Mouse (Mus musculus): ENCODE measurements around the gene Casq2. TPM values are rescaled to one million over a fixed set of nuclear protein-coding genes. Genes with fewer than 3 reads are reported as not detected.

Casq2 gene
- polyA plus RNA-seq, 1 experiment: 0.64 TPM

DNA sequence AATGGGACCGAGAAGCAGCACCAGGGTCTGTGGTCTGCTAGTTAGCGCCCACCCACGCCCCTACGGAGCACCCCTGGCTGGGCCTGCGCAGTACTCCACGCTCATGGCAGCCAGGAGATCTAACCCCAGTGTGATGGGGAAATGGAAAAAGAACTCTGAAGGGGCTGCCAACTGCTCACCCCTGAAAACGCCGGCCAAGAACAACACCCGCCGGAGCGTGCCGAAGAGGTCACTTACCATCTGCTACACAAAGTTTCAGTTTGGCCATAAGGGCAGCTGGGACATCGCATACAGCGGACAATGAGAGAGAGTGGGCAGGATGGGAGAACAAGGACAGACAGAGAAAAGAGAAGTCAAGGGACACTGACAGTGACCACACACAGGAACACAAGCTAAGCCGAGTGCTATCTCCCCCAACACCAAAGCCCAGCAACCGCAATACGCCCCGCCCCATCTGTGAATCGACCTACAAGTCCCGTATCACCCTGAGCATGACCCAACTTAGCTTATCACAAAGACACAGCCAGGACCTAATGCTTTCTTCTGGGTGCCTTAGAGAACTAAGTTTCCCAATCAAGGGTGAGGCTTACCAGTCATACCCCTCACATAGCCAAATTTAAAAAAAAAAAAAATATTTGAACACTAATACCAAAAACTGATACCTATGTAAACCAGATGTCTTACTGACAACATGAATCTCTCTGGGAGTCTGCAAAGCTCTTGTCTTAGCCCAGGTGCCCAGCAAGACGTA lies 79.5 kb downstream of the Casq2 start:
- peaks cover 6% of the 10 kb centered on the region for H3K79me3 ChIP-seq (ENCODE audit: low read depth)
- no peak overlapping the region for H3K4me3 ChIP-seq (ENCODE audit: insufficient read depth, poor library complexity, severe bottlenecking)
- H3K36me3 ChIP-seq (ENCODE audit: control insufficient read depth, insufficient read depth): peaks cover 44% of the 10 kb centered on the region
- no peaks in the 10 kb centered on the region for H3K27me3 ChIP-seq (ENCODE audit: control insufficient read depth, insufficient read depth, insufficient read length)
- no peak overlapping the region for H3ac ChIP-seq (ENCODE audit: control insufficient read depth, insufficient read length, low read depth)
- TF ChIP-seq CTCF (IDR thresholded peaks at IDR 0.05; ENCODE audit: control insufficient read depth, insufficient read depth, insufficient read length): no peak
- no peak for TF ChIP-seq MYOG (IDR thresholded peaks at IDR 0.05; ENCODE audit: control insufficient read depth, extremely low read depth, insufficient read length)
- no peak for TF ChIP-seq CEBPB (IDR thresholded peaks at IDR 0.05; ENCODE audit: low read depth)
- no peak for TF ChIP-seq FOSL1 (IDR thresholded peaks at IDR 0.05; ENCODE audit: insufficient read depth, low read length, poor library complexity, severe bottlenecking)
- H3K79me2 ChIP-seq (ENCODE audit: control insufficient read depth, insufficient read depth): peaks cover 20% of the 10 kb centered on the region

DNA sequence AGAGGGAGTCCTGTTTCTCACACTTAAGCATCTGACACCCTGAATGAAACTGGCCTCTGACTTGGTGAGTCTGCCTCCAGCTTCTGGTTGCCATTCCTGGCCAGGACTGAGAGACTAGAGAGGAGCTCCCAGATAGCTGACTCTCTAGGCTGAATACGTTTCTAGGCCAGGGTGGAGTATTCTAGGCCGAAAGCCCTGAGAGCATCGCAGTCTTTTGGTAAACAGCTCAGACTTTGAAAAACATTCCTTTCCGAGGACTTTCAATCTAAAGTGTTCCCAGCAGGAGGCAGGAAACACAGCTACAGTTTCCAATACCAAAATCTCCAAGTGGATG lies 80.0 kb downstream of the Casq2 start:
- no peak overlapping the region for H3ac ChIP-seq (ENCODE audit: control insufficient read depth, insufficient read length, low read depth)
- peaks cover 6% of the 10 kb centered on the region for H3K79me3 ChIP-seq (ENCODE audit: low read depth)
- no peak overlapping the region for H3K4me3 ChIP-seq (ENCODE audit: insufficient read depth, poor library complexity, severe bottlenecking)
- no peaks in the 10 kb centered on the region for H3K27me3 ChIP-seq (ENCODE audit: control insufficient read depth, insufficient read depth, insufficient read length)
- no peak for TF ChIP-seq MYOG (IDR thresholded peaks at IDR 0.05; ENCODE audit: control insufficient read depth, extremely low read depth, insufficient read length)
- no peak for TF ChIP-seq CTCF (IDR thresholded peaks at IDR 0.05; ENCODE audit: control insufficient read depth, insufficient read depth, insufficient read length)
- no peak for TF ChIP-seq MYOD1 (IDR thresholded peaks at IDR 0.05; ENCODE audit: control insufficient read depth, insufficient read length, low read depth)
- no peak for TF ChIP-seq FOSL1 (IDR thresholded peaks at IDR 0.05; ENCODE audit: insufficient read depth, low read length, poor library complexity, severe bottlenecking)
- TF ChIP-seq MAX (IDR thresholded peaks at IDR 0.05): no peak
- TF ChIP-seq USF1 (IDR thresholded peaks at IDR 0.05; ENCODE audit: low read depth): no peak
- TF ChIP-seq CEBPB (IDR thresholded peaks at IDR 0.05; ENCODE audit: low read depth): no peak
- H3K36me3 ChIP-seq (ENCODE audit: control insufficient read depth, insufficient read depth): peaks cover 39% of the 10 kb centered on the region
- H3K79me2 ChIP-seq (ENCODE audit: control insufficient read depth, insufficient read depth): peaks cover 24% of the 10 kb centered on the region

DNA sequence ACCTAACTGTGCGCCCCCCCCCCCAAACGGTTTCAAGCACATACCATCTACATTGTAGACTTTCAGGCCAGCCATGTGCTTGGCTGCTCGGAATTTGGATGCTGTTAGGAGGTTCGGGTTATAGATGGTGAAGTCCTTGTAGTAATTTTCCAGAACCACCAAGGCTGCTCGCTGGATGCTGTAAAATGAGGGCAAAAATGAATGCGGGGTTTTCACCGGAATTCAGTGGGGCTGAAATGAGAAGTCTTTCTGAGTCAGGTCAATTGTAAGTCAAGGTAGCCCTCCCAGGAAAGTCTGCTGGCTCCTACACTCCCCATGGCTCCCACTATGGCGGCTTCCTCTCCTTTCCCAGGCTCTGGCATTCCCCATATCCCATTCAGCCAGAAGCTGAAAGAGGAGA lies 80.6 kb downstream of the Casq2 start:
- Histone ChIP-seq H3K36me3 (ENCODE audit: control insufficient read depth, insufficient read depth) (peaks cover 33% of the 10 kb centered on the region), H3K79me2 (ENCODE audit: control insufficient read depth, insufficient read depth) (peaks cover 24% of the 10 kb centered on the region), H3K4me3 (ENCODE audit: insufficient read depth, poor library complexity, severe bottlenecking) (no peak overlapping the region), H3K27me3 (ENCODE audit: control insufficient read depth, insufficient read depth, insufficient read length) (no peaks in the 10 kb centered on the region), H3ac (ENCODE audit: control insufficient read depth, insufficient read length, low read depth) (no peak overlapping the region), H3K79me3 (ENCODE audit: low read depth) (peaks cover 8% of the 10 kb centered on the region)
- TF ChIP-seq USF1 (IDR thresholded peaks at IDR 0.05; ENCODE audit: low read depth): no peak
- TF ChIP-seq CTCF (IDR thresholded peaks at IDR 0.05; ENCODE audit: control insufficient read depth, insufficient read depth, insufficient read length): no peak
- no peak for TF ChIP-seq FOSL1 (IDR thresholded peaks at IDR 0.05; ENCODE audit: insufficient read depth, low read length, poor library complexity, severe bottlenecking)
- TF ChIP-seq CEBPB (IDR thresholded peaks at IDR 0.05; ENCODE audit: low read depth): no peak
- TF ChIP-seq MAX (IDR thresholded peaks at IDR 0.05): no peak
- no peak for TF ChIP-seq MYOD1 (IDR thresholded peaks at IDR 0.05; ENCODE audit: control insufficient read depth, insufficient read length, low read depth)
- TF ChIP-seq MYOG (IDR thresholded peaks at IDR 0.05; ENCODE audit: control insufficient read depth, extremely low read depth, insufficient read length): no peak

DNA sequence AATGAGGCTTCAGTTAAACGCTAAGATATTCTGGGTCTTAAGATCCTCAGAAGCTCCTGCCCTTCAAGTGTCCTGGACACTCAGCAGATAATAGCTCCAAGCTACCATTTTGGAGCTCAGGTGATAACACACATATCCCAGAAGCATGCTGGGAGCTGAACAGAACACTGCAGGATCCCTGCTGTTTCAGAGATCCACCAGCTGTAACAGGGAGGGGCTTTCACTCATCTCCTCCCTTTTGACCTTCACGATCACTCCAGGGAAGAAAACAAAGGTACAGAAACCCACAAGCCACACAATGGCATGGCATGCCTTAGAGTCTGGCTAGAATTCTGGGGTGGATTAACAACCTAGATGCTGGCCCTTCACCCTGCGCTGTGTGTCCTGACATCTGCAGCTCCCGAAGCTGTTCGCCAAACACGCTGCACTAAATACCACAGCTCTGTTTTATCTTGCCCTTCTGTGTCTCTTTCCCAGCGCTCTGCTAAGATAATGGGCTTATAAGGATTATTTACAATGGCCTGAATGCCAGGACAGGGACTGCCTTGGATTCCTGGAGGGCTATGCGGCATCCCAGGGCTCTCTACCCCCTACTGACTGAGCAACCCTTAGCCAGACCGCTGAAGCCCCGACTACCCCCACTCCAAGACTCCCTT lies 81.5 kb downstream of the Casq2 start:
- peaks cover 8% of the 10 kb centered on the region for H3K79me3 ChIP-seq (ENCODE audit: low read depth)
- no peak overlapping the region for H3K4me3 ChIP-seq (ENCODE audit: insufficient read depth, poor library complexity, severe bottlenecking)
- no peak overlapping the region for H3ac ChIP-seq (ENCODE audit: control insufficient read depth, insufficient read length, low read depth)
- TF ChIP-seq CTCF (IDR thresholded peaks at IDR 0.05; ENCODE audit: control insufficient read depth, insufficient read depth, insufficient read length): no peak
- no peak for TF ChIP-seq MYOG (IDR thresholded peaks at IDR 0.05; ENCODE audit: control insufficient read depth, extremely low read depth, insufficient read length)
- no peak for TF ChIP-seq USF1 (IDR thresholded peaks at IDR 0.05; ENCODE audit: low read depth)
- no peak for TF ChIP-seq FOSL1 (IDR thresholded peaks at IDR 0.05; ENCODE audit: insufficient read depth, low read length, poor library complexity, severe bottlenecking)
- no peak for TF ChIP-seq CEBPB (IDR thresholded peaks at IDR 0.05; ENCODE audit: low read depth)
- TF ChIP-seq MYOD1 (IDR thresholded peaks at IDR 0.05; ENCODE audit: control insufficient read depth, insufficient read length, low read depth): no peak
- TF ChIP-seq MAX (IDR thresholded peaks at IDR 0.05): no peak
- H3K79me2 ChIP-seq (ENCODE audit: control insufficient read depth, insufficient read depth): peaks cover 31% of the 10 kb centered on the region
- no peaks in the 10 kb centered on the region for H3K27me3 ChIP-seq (ENCODE audit: control insufficient read depth, insufficient read depth, insufficient read length)
- H3K36me3 ChIP-seq (ENCODE audit: control insufficient read depth, insufficient read depth): peaks cover 29% of the 10 kb centered on the region

DNA sequence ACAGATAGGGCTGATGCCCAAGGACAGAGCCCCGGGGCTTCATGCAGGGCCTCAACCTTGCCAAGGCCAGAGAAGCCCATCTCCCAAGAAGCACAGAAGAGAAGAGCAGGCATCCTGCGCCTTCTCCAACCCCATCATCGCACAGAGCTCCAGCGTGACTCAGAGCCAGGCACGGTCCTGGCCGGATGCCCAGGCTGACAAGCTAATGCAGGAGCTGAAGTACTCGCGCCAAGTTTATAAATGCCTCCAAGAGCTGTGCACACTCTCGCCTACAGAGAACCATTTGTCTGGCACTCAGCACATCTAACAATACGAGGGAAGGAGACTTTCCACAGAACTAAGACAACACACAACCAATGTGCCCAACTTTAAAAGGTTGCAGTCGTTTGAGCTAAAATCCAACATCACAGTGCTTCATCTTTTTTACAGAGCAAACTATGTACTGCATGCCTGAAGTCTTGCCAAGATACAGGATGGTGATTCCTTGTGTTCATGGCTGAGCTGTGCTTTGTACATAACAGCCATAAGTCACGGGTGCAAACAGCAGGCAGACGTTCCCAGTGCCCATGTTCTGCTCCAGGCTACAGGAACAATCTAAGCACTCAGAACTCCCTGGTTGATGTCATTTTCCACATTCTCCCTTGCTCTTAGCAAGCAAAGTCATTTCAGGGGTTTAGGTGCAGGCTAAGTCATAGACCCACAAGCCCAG lies 83.1 kb downstream of the Casq2 start:
- no peaks in the 10 kb centered on the region for H3K27me3 ChIP-seq (ENCODE audit: control insufficient read depth, insufficient read depth, insufficient read length)
- no peak overlapping the region for H3ac ChIP-seq (ENCODE audit: control insufficient read depth, insufficient read length, low read depth)
- peaks cover 10% of the 10 kb centered on the region for H3K79me3 ChIP-seq (ENCODE audit: low read depth)
- H3K36me3 ChIP-seq (ENCODE audit: control insufficient read depth, insufficient read depth): peaks cover 18% of the 10 kb centered on the region
- TF ChIP-seq MYOG (IDR thresholded peaks at IDR 0.05; ENCODE audit: control insufficient read depth, extremely low read depth, insufficient read length): no peak
- peak; percentile 23 for TF ChIP-seq FOSL1 (IDR thresholded peaks at IDR 0.05; ENCODE audit: insufficient read depth, low read length, poor library complexity, severe bottlenecking)
- TF ChIP-seq CEBPB (IDR thresholded peaks at IDR 0.05; ENCODE audit: low read depth): no peak
- TF ChIP-seq MYOD1 (IDR thresholded peaks at IDR 0.05; ENCODE audit: control insufficient read depth, insufficient read length, low read depth): no peak
- TF ChIP-seq USF1 (IDR thresholded peaks at IDR 0.05; ENCODE audit: low read depth): no peak
- TF ChIP-seq CTCF (IDR thresholded peaks at IDR 0.05; ENCODE audit: control insufficient read depth, insufficient read depth, insufficient read length): no peak
- TF ChIP-seq MAX (IDR thresholded peaks at IDR 0.05): peak; percentile 43
- peaks cover 43% of the 10 kb centered on the region for H3K79me2 ChIP-seq (ENCODE audit: control insufficient read depth, insufficient read depth)
- no peak overlapping the region for H3K4me3 ChIP-seq (ENCODE audit: insufficient read depth, poor library complexity, severe bottlenecking)

All from C2C12 (cell line).